Mouse (Mus musculus): ENCODE measurements at regions not wholly inside any gene's neighbourhood (a gene's known extent, or its start where the extent isn't known, plus 50 kb on each side); places are given as distances from the start of the nearest gene placed in this dataset.
"Not testable (repeated sequence)": the region's sequence is repeated elsewhere in the genome, so short reads cannot be mapped to it uniquely, and the experiment has no call there.

DNA sequence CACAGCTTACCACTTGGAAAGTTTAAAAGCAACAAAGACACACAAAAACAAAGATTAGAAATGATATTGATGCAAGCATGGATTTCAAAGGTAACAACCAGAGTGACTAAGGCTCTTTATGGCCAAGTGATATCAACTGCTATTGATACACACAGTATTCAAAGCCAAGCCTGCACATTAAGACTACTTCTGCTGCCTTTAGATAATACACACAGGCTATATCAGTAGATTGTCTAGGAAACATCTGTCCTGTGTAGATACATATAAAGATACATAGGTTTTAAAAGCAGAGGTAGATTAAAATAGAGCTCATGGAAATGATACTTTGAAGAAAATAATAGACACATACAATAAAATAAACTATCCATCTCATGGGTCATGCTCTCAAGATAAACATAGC, 1111.6 kb downstream of the Diaph3 start:
- Histone ChIP-seq H3K9me3 (ENCODE audit: control insufficient read depth, low read length) (no peaks in the 10 kb centered on the region), H3K4me1 (replicated peaks; ENCODE audit: control insufficient read depth, insufficient read depth) (no peaks in the 10 kb centered on the region), H3K27me3 (ENCODE audit: control insufficient read depth, insufficient read depth, low read length) (no peaks in the 10 kb centered on the region), H3K27ac (replicated peaks) (no peak overlapping the region), H3K4me3 (ENCODE audit: low read depth, low read length) (no peak overlapping the region), H3K36me3 (ENCODE audit: control insufficient read depth, insufficient read depth, low read length) (no peaks in the 10 kb centered on the region), H3K9ac (ENCODE audit: low read length) (no peak overlapping the region), H3K4me2 (replicated peaks; ENCODE audit: low read depth) (no peak overlapping the region)
- ATAC-seq (ENCODE audit: low FRiP score, low TSS enrichment) (no peak), DNase-seq (ENCODE audit: low spot score) (no peak)
- TF ChIP-seq CTCF (IDR thresholded peaks at IDR 0.05; ENCODE audit: low read depth) (no peak), EP300 (optimal IDR thresholded peaks at IDR 0.05) (no peak)

DNA sequence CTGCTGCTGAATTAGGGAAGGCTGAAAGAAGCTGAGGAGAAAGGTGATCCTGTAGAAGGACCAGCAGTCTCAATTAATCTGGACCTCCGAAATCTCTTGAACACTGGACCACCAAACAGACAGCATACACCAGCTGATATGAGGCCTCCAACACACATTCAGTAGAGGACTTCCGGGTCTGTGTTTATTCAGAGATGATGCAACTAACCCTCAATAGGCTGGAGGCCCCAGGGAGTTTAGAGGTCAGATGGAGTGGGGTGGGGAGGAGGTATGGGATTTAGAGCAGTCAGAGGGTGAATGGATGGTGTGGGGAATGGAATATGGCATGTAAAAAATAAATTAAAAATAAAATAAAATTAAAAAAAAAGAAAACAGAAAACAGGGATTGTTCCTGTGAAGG, 1123.4 kb downstream of the Diaph3 start:
- WGBS: 65% methylated on average over 2 of the region's 2 CpGs
- H3K9ac ChIP-seq (ENCODE audit: low read length); H3K4me2 ChIP-seq (replicated peaks; ENCODE audit: low read depth); H3K27ac ChIP-seq (replicated peaks); H3K36me3 ChIP-seq (ENCODE audit: control insufficient read depth, insufficient read depth, low read length); H3K9me3 ChIP-seq (ENCODE audit: control insufficient read depth, low read length); H3K4me3 ChIP-seq (ENCODE audit: low read depth, low read length); H3K27me3 ChIP-seq (ENCODE audit: control insufficient read depth, insufficient read depth, low read length); ATAC-seq (ENCODE audit: low FRiP score, low TSS enrichment); H3K4me1 ChIP-seq (replicated peaks; ENCODE audit: control insufficient read depth, insufficient read depth); DNase-seq (ENCODE audit: low spot score): not testable (repeated sequence)
